Mouse (Mus musculus): Measurements from ENCODE around the gene Gm9918. TPM values are rescaled to one million over a fixed set of nuclear protein-coding genes. Genes with fewer than 3 reads are reported as not detected.
"Not testable (repeated sequence)": the region's sequence is repeated elsewhere in the genome, so short reads cannot be mapped to it uniquely, and the experiment has no call there.

Gene Gm9918
- polyA plus RNA-seq (2015; fragmentation: Nextera tagmentation; extraction: Ambion mirVana) = 0.13 TPM in 1 of 2 replicates, not detected in the other

DNA sequence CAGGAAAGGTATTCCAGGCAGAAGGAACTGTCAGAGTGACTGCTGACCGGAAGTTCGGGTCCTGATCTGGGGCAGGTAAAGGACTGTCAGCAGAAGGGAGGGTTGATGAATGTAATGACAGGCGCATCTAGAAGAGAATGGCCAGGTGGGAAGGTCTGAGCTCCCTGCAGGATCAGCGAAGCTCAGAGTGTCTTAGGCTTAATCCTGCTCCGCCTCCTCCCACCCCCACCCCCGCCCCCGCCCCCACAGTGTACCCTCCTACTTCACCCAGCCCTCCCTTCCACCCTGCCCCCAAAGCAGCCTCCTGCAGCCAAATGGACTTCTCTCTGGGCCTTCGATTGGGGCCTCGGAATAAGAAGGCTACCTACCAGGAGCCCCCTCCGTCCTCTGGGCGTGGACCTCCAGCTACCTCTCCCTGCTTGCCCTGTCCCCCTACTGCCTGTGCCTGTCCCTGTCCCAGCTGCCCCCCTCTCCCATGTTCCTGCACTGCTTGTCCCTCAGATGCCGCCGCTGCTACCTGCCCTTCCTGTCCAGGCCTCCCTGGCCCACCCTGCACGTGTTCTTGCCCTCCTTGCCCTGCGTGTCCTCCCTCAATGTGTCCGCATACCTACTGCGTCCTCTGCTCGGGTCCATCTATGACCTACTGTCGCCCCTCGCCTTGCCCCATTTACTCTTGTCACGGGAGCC, at the start of gene Gm9918:
Gene Gm9918, plus strand, starts transcription at position 290 of the 687 bp plus-strand sequence.
- ATAC-seq = no peak
- H3K27me3 ChIP-seq (replicated peaks; ENCODE audit: control insufficient read depth, insufficient read depth, low read length) = peaks cover 5% of the 10 kb centered on the region; the same call in 1 of the 2 replicates
- peak within 1 kb of the TSS; percentile 25; the same call in 1 of the 2 replicates for H3K4me2 ChIP-seq (ENCODE audit: low read depth, low read length)
- peak within 1 kb of the TSS; percentile 22; the same call in 1 of the 2 replicates for H3K4me3 ChIP-seq (ENCODE audit: low read length)
- no peak within 1 kb of the TSS for H3K27ac ChIP-seq (ENCODE audit: low read length)
- no peaks in the 10 kb centered on the region for H3K36me3 ChIP-seq (ENCODE audit: control insufficient read depth, insufficient read depth, low read length)
- no peaks in the 10 kb centered on the region for H3K9me3 ChIP-seq (ENCODE audit: control insufficient read depth, low read length)
- peaks cover 5% of the 10 kb centered on the region; the same call in 1 of the 2 replicates for H3K4me1 ChIP-seq (ENCODE audit: control insufficient read depth, insufficient read depth, low read length)
- H3K9ac ChIP-seq (ENCODE audit: low read depth, low read length) = peak within 1 kb of the TSS; percentile 37; the same call in 1 of the 2 replicates
- 19% methylated on average over 21 of the region's 21 CpGs for WGBS

DNA sequence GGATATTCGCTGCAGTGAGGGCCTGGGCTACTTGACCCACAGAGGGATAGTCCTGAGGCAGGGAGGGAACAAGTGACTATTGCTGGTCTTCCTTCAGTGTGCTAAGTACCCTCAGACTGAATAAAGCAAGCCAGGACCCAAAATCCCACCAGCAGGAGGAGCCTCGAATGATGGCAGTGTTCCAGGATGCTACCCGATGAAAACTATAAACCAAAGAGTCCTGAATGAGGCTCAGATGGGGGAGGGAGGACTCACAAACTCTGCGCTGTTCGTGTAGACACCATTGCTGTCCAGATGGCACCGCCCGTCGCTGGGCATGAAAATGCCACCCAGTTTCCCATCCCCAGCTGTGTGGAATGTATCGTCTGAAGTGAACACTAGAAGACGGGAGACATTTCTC, 48.0 kb upstream of the Gm9918 start:
- H3K4me3 ChIP-seq (ENCODE audit: low read length) = no peak overlapping the region
- ATAC-seq = no peak

DNA sequence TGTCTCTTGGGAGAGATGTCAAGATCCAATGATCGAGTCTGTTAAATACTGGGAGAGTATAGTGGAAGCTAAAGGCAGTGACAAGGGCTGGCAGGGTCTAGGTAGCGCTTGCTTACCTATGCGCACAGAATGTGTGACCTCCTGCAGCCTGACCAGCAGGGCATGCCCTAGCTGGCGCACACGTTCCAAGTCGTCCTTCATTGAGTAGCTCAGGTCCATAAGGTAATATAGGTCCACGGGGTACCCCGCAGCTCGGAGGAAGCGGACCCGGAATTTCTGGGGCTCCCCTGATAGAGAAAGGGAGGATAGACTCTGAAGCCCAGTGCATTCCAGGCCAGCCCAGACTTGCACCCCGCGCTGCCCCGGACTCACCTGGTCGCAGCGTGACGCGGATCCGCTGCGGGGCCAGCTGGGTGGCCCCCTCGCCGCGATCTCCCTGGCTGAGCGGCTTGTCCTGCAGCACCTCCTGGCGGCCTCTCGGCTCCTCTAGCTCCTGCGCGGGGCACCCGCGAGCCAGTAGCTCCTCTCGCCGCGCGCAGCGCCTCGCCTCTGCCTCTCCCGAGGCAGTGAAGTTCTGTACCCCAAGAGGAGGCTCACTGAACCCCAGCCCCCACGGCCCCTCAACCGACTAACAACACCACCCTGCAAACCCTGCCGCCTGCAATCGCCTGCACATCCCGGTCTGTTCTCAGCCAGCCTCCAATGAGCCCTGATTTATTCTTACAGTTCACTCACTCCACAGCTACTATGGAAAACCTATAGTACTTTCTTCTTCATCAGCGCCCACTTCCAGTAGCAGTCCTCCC, 46.0 kb upstream of the Gm9918 start:
- H3K27ac ChIP-seq (ENCODE audit: low read length) = no peak overlapping the region
- peak overlapping the region; percentile 62 for H3K9ac ChIP-seq (ENCODE audit: low read depth, low read length)
- H3K4me1 ChIP-seq (ENCODE audit: control insufficient read depth, insufficient read depth, low read length) = peaks cover 4% of the 10 kb centered on the region
- peaks cover 4% of the 10 kb centered on the region; the same call in 1 of the 2 replicates for H3K27me3 ChIP-seq (replicated peaks; ENCODE audit: control insufficient read depth, insufficient read depth, low read length)
- WGBS = 3% methylated on average over 43 of the region's 43 CpGs
- no peaks in the 10 kb centered on the region for H3K9me3 ChIP-seq (ENCODE audit: control insufficient read depth, low read length)
- no peaks in the 10 kb centered on the region for H3K36me3 ChIP-seq (ENCODE audit: control insufficient read depth, insufficient read depth, low read length)
- ATAC-seq = peak; percentile 94
- H3K4me3 ChIP-seq (ENCODE audit: low read length) = peak overlapping the region; percentile 53
- peak overlapping the region; percentile 94 for H3K4me2 ChIP-seq (ENCODE audit: low read depth, low read length)

More for the DNA sequence above, 48.0 kb upstream of the Gm9918 start:
- Histone ChIP-seq H3K4me1 (ENCODE audit: control insufficient read depth, insufficient read depth, low read length) (peaks cover 4% of the 10 kb centered on the region), H3K36me3 (ENCODE audit: control insufficient read depth, insufficient read depth, low read length) (no peaks in the 10 kb centered on the region), H3K9ac (ENCODE audit: low read depth, low read length) (no peak overlapping the region), H3K27me3 (replicated peaks; ENCODE audit: control insufficient read depth, insufficient read depth, low read length) (peaks cover 4% of the 10 kb centered on the region; the same call in 1 of the 2 replicates), H3K9me3 (ENCODE audit: control insufficient read depth, low read length) (no peaks in the 10 kb centered on the region), H3K27ac (ENCODE audit: low read length) (no peak overlapping the region), H3K4me2 (ENCODE audit: low read depth, low read length) (no peak overlapping the region)
- WGBS = 58% methylated on average over 10 of the region's 10 CpGs

DNA sequence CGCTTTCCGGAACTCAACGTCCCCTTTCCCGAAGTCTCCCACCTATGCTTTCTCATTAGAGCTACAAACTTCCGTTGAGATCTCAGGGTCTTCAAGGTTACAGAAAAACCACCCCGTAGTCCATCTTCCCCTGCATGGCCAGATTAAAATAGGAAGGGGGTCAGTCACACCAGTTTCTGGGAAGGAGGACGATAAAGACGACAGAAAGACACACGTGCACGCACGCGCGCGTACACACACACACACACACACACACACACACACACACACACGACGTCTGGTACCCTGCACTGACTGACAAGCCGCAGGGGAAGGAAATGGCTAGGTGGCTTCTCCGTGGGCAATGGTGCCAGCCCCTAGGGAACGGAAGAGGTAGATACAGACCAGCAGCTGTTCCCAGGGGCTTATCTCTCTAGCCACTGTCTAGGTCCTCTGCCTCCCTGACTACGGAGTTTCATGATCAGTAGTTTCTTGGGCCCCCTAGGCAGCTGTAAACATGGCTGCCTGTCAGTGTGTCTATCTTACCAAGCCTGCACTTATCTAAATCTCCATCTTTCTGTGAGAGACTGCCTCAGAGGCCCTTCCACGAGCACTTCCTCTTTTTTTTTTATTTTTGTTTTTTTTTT, 45.3 kb upstream of the Gm9918 start:
- H3K27me3 ChIP-seq (replicated peaks; ENCODE audit: control insufficient read depth, insufficient read depth, low read length) = peaks cover 4% of the 10 kb centered on the region; the same call in 1 of the 2 replicates
- ATAC-seq = peak; percentile 45
- peaks cover 4% of the 10 kb centered on the region for H3K4me1 ChIP-seq (ENCODE audit: control insufficient read depth, insufficient read depth, low read length)

DNA sequence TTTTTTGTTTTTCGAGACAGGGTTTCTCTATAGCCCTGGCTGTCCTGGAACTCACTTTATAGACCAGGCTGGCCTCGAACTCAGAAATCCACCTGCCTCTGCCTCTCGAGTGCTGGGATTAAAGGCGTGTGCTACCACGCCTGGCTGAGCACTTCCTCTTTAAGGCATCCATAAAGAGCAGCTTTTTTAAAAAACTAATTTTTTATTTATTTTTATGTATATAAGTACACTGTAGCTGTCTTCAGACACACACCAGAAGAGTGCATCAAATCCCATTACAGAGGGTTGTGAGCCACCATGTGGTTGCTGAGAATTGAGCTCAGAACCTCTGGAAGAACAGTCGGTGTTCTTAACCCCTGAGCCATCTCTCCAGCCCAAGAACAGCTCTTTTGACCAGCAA, 44.7 kb upstream of the Gm9918 start:
- H3K27ac ChIP-seq (ENCODE audit: low read length); ATAC-seq; H3K4me2 ChIP-seq (ENCODE audit: low read depth, low read length); H3K36me3 ChIP-seq (ENCODE audit: control insufficient read depth, insufficient read depth, low read length); H3K9me3 ChIP-seq (ENCODE audit: control insufficient read depth, low read length); H3K27me3 ChIP-seq (replicated peaks; ENCODE audit: control insufficient read depth, insufficient read depth, low read length); H3K9ac ChIP-seq (ENCODE audit: low read depth, low read length); H3K4me3 ChIP-seq (ENCODE audit: low read length); H3K4me1 ChIP-seq (ENCODE audit: control insufficient read depth, insufficient read depth, low read length): not testable (repeated sequence)
- 68% methylated on average over 6 of the region's 6 CpGs for WGBS

More for the DNA sequence above, 45.3 kb upstream of the Gm9918 start:
- Histone ChIP-seq H3K36me3 (ENCODE audit: control insufficient read depth, insufficient read depth, low read length) (no peaks in the 10 kb centered on the region), H3K4me2 (ENCODE audit: low read depth, low read length) (peak overlapping the region; percentile 94), H3K9ac (ENCODE audit: low read depth, low read length) (peak overlapping the region; percentile 62), H3K4me3 (ENCODE audit: low read length) (peak overlapping the region; percentile 53), H3K9me3 (ENCODE audit: control insufficient read depth, low read length) (no peaks in the 10 kb centered on the region), H3K27ac (ENCODE audit: low read length) (no peak overlapping the region)
- 19% methylated on average over 21 of the region's 21 CpGs for WGBS

DNA sequence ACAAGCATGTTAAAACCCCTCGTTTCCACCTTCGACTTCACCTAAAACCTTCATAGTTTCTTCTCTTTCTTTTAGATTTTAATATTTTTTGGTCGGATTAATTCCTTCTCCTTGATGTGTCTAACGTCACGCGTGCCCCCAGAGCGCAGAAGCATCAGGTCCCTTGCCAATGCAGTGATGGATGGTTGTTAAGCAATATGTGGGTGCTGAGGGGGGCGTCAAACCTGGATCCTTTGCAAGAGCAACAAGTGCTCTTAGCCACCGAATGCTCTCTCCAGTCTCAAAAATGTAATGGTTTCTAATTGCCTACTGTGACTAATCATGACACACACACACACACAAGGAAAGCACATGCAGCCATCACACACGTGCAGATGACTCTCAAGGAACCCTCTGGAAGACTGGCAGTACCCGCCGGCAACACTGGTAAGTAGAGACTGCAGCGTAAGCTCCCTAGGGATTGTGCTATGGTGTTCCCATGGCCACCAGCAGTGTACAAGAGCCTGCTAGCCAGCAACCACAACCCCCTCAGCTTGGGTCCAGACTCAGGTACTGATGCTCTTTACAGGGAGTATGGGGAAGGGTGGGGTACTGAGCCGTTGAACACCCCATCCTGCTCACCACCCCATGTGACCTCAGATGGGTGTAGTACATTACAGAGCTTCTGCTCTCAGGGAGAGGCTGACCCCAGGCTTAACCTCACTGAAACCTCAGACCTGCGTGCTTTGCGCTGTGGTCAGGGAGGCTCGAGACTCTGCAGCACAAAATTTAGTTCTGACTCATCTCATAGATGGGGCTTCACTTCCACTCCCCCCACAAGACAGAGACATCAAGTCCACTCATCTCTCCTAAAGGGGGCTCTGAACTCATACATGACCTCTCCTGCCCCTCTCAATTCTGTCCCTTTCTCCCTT, 39.7 kb upstream of the Gm9918 start:
- H3K9ac ChIP-seq (ENCODE audit: low read depth, low read length) = no peak overlapping the region
- H3K4me3 ChIP-seq (ENCODE audit: low read length) = no peak overlapping the region
- no peaks in the 10 kb centered on the region for H3K27me3 ChIP-seq (replicated peaks; ENCODE audit: control insufficient read depth, insufficient read depth, low read length)
- no peak overlapping the region for H3K4me2 ChIP-seq (ENCODE audit: low read depth, low read length)
- peaks cover 16% of the 10 kb centered on the region for H3K4me1 ChIP-seq (ENCODE audit: control insufficient read depth, insufficient read depth, low read length)
- H3K36me3 ChIP-seq (ENCODE audit: control insufficient read depth, insufficient read depth, low read length) = no peaks in the 10 kb centered on the region
- ATAC-seq = no peak
- no peaks in the 10 kb centered on the region for H3K9me3 ChIP-seq (ENCODE audit: control insufficient read depth, low read length)
- H3K27ac ChIP-seq (ENCODE audit: low read length) = no peak overlapping the region
- WGBS = 85% methylated on average over 17 of the region's 17 CpGs

DNA sequence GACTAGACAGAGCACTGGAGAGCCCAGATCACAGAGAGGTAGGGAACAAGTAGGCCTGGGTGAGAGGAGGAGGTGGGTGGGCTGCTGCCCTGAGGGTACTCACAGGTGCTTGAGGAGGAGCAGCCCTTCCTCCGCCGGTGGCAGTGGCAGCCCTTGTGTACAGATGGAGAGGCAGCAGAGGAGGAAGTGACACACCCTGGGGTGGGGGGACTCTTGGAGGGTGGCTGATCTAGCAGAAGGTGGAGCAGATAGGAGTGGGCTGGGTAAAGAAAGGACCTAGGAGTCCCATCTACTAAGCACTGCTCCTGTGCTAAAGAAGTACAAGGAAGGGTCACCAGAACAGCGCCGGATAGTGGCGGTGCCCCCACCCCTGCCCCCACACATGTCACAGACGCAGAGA, 38.6 kb upstream of the Gm9918 start, which contains the start of gene Itgb7:
Gene Itgb7, minus strand, starts transcription at position 197 of the 400 bp plus-strand sequence.
- H3K27ac ChIP-seq (ENCODE audit: low read length) = no peak within 1 kb of the TSS
- ATAC-seq = peak; percentile 24
- WGBS = 44% methylated on average over 6 of the region's 6 CpGs
- H3K4me1 ChIP-seq (ENCODE audit: control insufficient read depth, insufficient read depth, low read length) = peaks cover 21% of the 10 kb centered on the region
- H3K4me3 ChIP-seq (ENCODE audit: low read length) = no peak within 1 kb of the TSS
- H3K4me2 ChIP-seq (ENCODE audit: low read depth, low read length) = peak within 1 kb of the TSS; percentile 15
- no peaks in the 10 kb centered on the region for H3K9me3 ChIP-seq (ENCODE audit: control insufficient read depth, low read length)
- H3K9ac ChIP-seq (ENCODE audit: low read depth, low read length) = no peak within 1 kb of the TSS
- H3K27me3 ChIP-seq (replicated peaks; ENCODE audit: control insufficient read depth, insufficient read depth, low read length) = no peaks in the 10 kb centered on the region
- H3K36me3 ChIP-seq (ENCODE audit: control insufficient read depth, insufficient read depth, low read length) = no peaks in the 10 kb centered on the region

DNA sequence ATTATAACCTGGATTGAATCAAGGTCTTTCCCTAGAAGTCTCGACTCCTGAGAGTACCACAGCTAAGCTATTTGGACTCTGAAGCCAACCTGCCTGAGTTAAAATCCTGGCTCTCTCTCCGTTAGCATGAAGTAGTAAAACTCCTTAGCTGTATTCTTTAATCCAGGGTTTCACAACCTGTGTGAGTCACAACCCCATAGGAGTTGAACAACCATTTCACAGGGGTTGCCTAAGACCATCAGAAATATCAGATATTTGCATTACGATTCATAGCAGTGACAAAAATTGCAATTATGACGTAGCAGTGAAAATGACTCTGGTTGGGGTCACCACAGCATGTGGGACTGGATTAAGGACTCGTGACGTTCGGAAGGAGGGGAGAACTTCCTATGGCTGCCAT, 37.6 kb upstream of the Gm9918 start:
- Histone ChIP-seq H3K9me3 (ENCODE audit: control insufficient read depth, low read length) (no peaks in the 10 kb centered on the region), H3K4me1 (ENCODE audit: control insufficient read depth, insufficient read depth, low read length) (peaks cover 21% of the 10 kb centered on the region), H3K4me3 (ENCODE audit: low read length) (no peak overlapping the region), H3K4me2 (ENCODE audit: low read depth, low read length) (no peak overlapping the region), H3K27ac (ENCODE audit: low read length) (no peak overlapping the region), H3K9ac (ENCODE audit: low read depth, low read length) (no peak overlapping the region), H3K36me3 (ENCODE audit: control insufficient read depth, insufficient read depth, low read length) (no peaks in the 10 kb centered on the region), H3K27me3 (replicated peaks; ENCODE audit: control insufficient read depth, insufficient read depth, low read length) (no peaks in the 10 kb centered on the region)
- WGBS = 81% methylated on average over 7 of the region's 7 CpGs
- no peak for ATAC-seq

All from intestine, embryonic 16.5 days (tissue).